Mouse (Mus musculus) thymus, adult 2 months (tissue): ENCODE results near the gene C530008M17Rik. TPM values are rescaled to one million over a fixed set of nuclear protein-coding genes. Genes with fewer than 3 reads are reported as not detected.

Experiments
- DNase-seq: peaks from one replicate; pipeline ENCODE4 v3.0.0; 2021
- H3K27ac ChIP-seq: fragments of 200-500 bp; 2 replicates; pipeline ENCODE4 v1.5.1; 2012; ENCODE audit warnings: low read length, control low read depth; ENCODE audit not compliant: control insufficient read depth, insufficient read depth
- H3K27me3 ChIP-seq: fragments of 200-500 bp; 2 replicates; pipeline ENCODE4 v1.6.1; 2012; ENCODE audit warnings: mild to moderate bottlenecking, low read length, moderate library complexity, mixed read lengths; ENCODE audit not compliant: control insufficient read depth, insufficient read depth
- H3K36me3 ChIP-seq: fragments of 200-500 bp; 2 replicates; pipeline ENCODE4 v1.6.1; 2012; ENCODE audit warnings: mild to moderate bottlenecking, low read length, moderate library complexity; ENCODE audit not compliant: control insufficient read depth, insufficient read depth
- H3K4me1 ChIP-seq: fragments of 200-500 bp; replicated peaks from 2 replicates; pipeline ENCODE4 v1.6.1; 2012; ENCODE audit warnings: low read length; ENCODE audit not compliant: control insufficient read depth, insufficient read depth
- H3K4me3 ChIP-seq: fragments of 200-500 bp; 2 replicates; pipeline ENCODE4 v1.5.1; 2012; ENCODE audit warnings: mild to moderate bottlenecking, low read length, control low read depth, moderate library complexity; ENCODE audit not compliant: control insufficient read depth, insufficient read depth
- CTCF ChIP-seq: fragments of 200-500 bp; IDR thresholded peaks from 2 replicates; pipeline ENCODE4 v1.5.1; 2012; ENCODE audit warnings: mild to moderate bottlenecking, control low read depth, low read length, moderate library complexity, borderline replicate concordance; ENCODE audit not compliant: control insufficient read depth, poor library complexity, insufficient read depth; ENCODE audit errors: extremely low read depth
- POLR2A ChIP-seq: fragments of 200-500 bp; IDR thresholded peaks from 2 replicates; pipeline ENCODE4 v1.6.1; 2012; ENCODE audit warnings: mild to moderate bottlenecking, low read length, control low read depth, moderate library complexity; ENCODE audit not compliant: control insufficient read depth, poor library complexity, insufficient read depth; ENCODE audit errors: extremely low read depth
- WGBS: fragments of 180-500 bp; shearing (Covaris S2); methylation state at CpG from one replicate; pipeline ENCODE4 v1.1.7; 2018; 5-methylcytosine and 5-hydroxymethylcytosine counted together
- polyA plus RNA-seq: library from polyadenylated mRNA; depleted of rRNA; stranded (reverse); fragments of >200 nt; gene quantifications from 2 replicates; pipeline ENCODE4 v1.2.3, GENCODE M21; 2012

C530008M17Rik gene
- polyA plus RNA-seq, 1 experiment = 1.3 TPM

GRCm38 (mm10) chr5:76744737-76745209 lies 88.5 kb downstream of the C530008M17Rik start:
- Histone ChIP-seq H3K4me3 (no peak overlapping the region), H3K36me3 (no peaks in the 10 kb centered on the region), H3K27me3 (no peaks in the 10 kb centered on the region), H3K4me1 (no peaks in the 10 kb centered on the region), H3K27ac (no peak overlapping the region)
- 87% methylated on average over 9 of the region's 9 CpGs for WGBS
- TF ChIP-seq CTCF = no peak
- no peak for TF ChIP-seq POLR2A
- no peak for DNase-seq

DNA sequence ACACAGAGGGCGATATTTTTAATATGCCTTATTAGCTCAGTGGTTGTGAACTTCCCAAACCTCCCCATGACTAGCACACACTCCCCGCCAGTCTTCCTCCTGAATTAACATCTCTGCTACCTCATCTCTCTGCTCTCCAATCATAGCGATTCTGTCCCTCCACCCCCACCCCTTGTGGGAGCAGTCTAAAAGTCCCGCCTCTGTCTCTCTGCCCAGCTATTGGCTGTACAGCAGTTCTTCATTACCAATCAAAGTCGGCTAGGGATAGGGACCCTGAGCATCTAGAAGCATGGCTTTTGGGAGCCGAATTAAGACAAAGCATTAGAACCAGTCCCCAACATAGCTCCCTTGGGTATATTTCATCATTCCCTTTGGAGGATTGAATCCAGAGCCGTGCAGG lies 91.5 kb downstream of the C530008M17Rik start:
- Histone ChIP-seq H3K4me3 (no peak overlapping the region), H3K27ac (no peak overlapping the region), H3K27me3 (no peaks in the 10 kb centered on the region), H3K4me1 (no peaks in the 10 kb centered on the region), H3K36me3 (no peaks in the 10 kb centered on the region)
- TF ChIP-seq CTCF = no peak
- no peak for TF ChIP-seq POLR2A
- WGBS = 86% methylated on average over 7 of the region's 7 CpGs
- no peak for DNase-seq

DNA sequence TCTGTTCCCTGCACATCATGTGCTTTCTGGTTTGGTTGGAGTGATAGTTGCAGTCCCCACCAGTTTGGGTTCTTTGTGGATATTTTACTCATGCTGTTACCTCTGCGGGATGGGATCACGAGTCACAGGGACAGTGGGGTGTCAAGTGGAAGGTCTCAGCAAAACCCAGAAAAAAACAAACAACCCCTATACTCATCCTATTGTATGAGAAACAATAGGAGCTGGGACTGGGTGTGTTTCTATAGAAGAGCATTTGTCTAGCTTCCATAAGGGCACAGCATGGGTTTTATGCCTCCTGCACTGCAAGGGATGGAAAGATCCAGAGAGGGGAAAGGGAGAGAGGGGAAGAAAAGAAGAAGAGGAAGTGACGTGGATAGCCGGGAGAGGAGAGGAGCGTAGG lies 96.0 kb downstream of the C530008M17Rik start:
- DNase-seq = no peak
- Histone ChIP-seq H3K27me3 (no peaks in the 10 kb centered on the region), H3K4me1 (no peaks in the 10 kb centered on the region), H3K36me3 (no peaks in the 10 kb centered on the region), H3K27ac (no peak overlapping the region), H3K4me3 (no peak overlapping the region)
- TF ChIP-seq CTCF = no peak
- WGBS = 86% methylated on average over 5 of the region's 5 CpGs

GRCm38 (mm10) chr5:76760349-76760748 lies 104.0 kb downstream of the C530008M17Rik start:
- Histone ChIP-seq H3K36me3 (no peaks in the 10 kb centered on the region), H3K27me3 (no peaks in the 10 kb centered on the region), H3K4me3 (no peak overlapping the region), H3K27ac (no peak overlapping the region), H3K4me1 (no peaks in the 10 kb centered on the region)
- no peak for DNase-seq
- 84% methylated on average over 3 of the region's 3 CpGs for WGBS
- TF ChIP-seq POLR2A = no peak
- no peak for TF ChIP-seq CTCF

DNA sequence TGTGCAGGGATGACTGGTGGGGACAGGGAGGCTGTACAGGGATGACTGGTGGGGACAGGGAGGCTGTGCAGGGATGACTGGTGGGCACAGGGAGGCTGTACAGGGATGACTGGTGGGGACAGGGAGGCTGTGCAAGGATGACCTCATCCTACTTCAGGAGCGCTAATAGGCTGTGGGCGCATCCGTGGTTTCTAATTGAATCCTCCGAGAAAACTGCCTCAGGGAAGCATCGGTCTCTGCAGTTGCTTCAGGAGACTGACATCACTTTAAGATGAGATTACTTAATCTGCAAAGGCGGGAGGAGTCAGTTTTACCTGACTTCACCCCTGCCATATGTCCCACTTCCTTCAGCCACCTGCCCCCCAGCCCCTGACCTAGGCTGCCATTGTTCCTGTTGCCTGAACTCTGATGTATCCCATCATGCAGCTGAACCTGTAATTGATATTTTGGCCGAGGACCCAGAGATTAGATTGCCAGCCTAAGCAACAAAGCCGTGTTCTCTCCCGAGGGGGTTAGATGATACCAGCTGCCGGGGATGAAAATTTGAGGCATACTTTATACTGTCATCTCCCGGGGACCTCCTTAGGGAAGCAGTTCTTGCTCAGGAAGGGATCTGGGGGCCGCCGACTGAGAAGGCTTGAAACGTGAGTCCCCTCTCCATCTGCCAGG lies 105.9 kb downstream of the C530008M17Rik start:
- DNase-seq = no peak
- Histone ChIP-seq H3K27me3 (no peaks in the 10 kb centered on the region), H3K36me3 (no peaks in the 10 kb centered on the region), H3K4me3 (no peak overlapping the region), H3K4me1 (no peaks in the 10 kb centered on the region), H3K27ac (no peak overlapping the region)
- TF ChIP-seq CTCF (no peak), POLR2A (no peak)
- 91% methylated on average over 14 of the region's 14 CpGs for WGBS

GRCm38 (mm10) chr5:76763148-76763701 lies 106.9 kb downstream of the C530008M17Rik start:
- no peaks in the 10 kb centered on the region for H3K27me3 ChIP-seq
- no peak overlapping the region for H3K4me3 ChIP-seq
- no peaks in the 10 kb centered on the region for H3K36me3 ChIP-seq
- H3K4me1 ChIP-seq = no peaks in the 10 kb centered on the region
- no peak overlapping the region for H3K27ac ChIP-seq
- no peak for TF ChIP-seq POLR2A
- TF ChIP-seq CTCF = no peak
- WGBS = 87% methylated on average over 10 of the region's 10 CpGs
- no peak for DNase-seq

DNA sequence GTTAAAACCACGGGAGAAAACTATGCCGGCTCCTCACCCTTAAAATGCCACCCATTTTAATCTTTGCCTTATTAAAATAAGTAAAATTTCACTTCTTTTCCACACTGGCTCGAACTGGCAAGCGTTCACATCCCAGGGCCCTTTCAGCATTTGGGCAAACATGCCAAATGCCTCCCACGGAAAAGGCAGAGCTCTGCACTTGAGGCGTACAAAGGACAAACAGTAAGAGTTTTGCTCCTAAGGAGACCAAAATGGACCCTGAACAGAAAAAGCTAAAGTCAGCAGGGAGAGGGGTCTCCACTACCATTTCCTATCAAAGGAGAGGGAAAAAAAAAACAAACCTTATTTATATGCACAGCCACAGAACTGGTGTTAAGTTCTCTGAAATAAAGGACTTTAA lies 107.4 kb downstream of the C530008M17Rik start:
- Histone ChIP-seq H3K27me3 (no peaks in the 10 kb centered on the region), H3K4me1 (no peaks in the 10 kb centered on the region), H3K27ac (no peak overlapping the region), H3K36me3 (no peaks in the 10 kb centered on the region), H3K4me3 (no peak overlapping the region)
- 77% methylated on average over 6 of the region's 6 CpGs for WGBS
- no peak for TF ChIP-seq CTCF
- no peak for TF ChIP-seq POLR2A
- DNase-seq = no peak
